Mouse (Mus musculus) lung, postnatal 0 days (tissue): Measurements from ENCODE around the gene Arsb.

Experiments
- CTCF ChIP-seq: IDR thresholded peaks from 2 replicates; pipeline ENCODE4 v1.5.1; 2016; ENCODE audit warnings: antibody characterized with exemption, mild to moderate bottlenecking
- EP300 ChIP-seq: IDR thresholded peaks from 2 replicates; pipeline ENCODE4 v1.6.1; 2016; ENCODE audit warnings: antibody characterized with exemption, mild to moderate bottlenecking, control low read depth

DNA sequence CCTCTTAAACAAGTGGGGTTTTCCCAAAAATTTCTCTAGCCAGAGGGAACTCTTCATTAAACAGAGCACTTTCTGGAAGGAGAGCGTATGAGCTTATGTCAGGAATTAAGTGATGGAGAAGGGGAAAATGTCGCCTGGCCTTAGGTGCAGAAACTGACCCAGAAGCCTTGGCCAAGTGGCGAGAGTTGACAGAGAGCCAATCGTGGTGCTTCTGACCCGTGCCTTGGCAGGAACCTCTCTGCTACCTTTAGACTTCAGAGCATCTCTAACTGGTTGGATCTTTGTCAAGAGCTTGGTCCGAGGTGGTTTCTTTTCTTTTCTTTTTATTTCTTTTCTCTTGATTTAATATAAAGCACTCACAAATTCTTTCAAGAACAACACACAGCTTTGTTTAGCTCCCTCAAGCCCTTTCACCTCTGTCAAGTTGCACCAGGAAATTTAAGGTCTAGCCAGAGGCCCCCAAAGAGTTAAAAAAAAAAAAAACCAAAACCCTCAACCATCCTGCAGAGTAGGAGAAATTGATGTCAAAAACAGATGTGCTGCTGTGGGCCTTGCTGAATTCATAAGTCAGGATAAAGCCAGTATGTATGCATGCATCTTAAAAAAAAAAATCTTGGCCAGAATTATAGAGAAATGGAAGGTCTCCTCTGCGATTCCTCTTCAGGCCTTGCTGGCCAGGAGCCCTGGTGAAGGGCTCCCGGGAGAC, 67.2 kb downstream of the Arsb start:
- TF ChIP-seq CTCF (no peak), EP300 (no peak)
